Mouse (Mus musculus): ENCODE results near the gene Tbx2.

DNA sequence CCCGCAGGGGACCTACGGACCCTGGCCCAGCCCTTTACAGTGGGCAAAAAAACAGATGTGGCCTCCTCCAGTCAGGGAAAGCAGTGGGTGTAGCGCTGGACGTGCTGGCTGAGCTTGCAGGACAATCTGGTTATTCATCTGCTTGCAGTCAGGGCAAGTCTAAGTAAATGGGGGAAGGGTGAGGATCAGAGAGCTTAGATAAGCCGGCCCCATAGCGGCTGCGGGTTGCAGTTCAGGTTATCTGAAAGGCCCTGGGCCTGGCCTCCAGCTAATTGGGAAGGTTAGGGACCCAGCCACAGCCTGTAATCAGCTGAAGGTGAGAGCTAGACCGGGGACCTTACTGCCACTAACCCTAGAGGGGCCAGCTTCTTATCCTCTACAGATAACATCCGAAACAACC lies 5.0 kb upstream of the Tbx2 start:
- no peak for TF ChIP-seq CTCF (IDR thresholded peaks at IDR 0.05; ENCODE audit: control insufficient read depth, insufficient read depth, insufficient read length)
- TF ChIP-seq MAX (IDR thresholded peaks at IDR 0.05) = no peak
- TF ChIP-seq CEBPB (IDR thresholded peaks at IDR 0.05; ENCODE audit: low read depth) = no peak
- no peak for TF ChIP-seq USF1 (IDR thresholded peaks at IDR 0.05; ENCODE audit: low read depth)
